Mouse (Mus musculus): Measurements from ENCODE around the gene Trim17.

GRCm38 (mm10) chr11:58918759-58919158 lies 35.7 kb upstream of the Trim17 start:
- no peak for TF ChIP-seq POLR2A (IDR thresholded peaks at IDR 0.05; ENCODE audit: extremely low read depth, insufficient read depth, low read length)
- TF ChIP-seq CTCF (IDR thresholded peaks at IDR 0.05; ENCODE audit: extremely low read depth, insufficient read depth, low read length): no peak
